Mouse (Mus musculus) midbrain, embryonic 14.5 days (tissue): ENCODE results near the gene Gm5475. TPM values are rescaled to one million over a fixed set of nuclear protein-coding genes. Genes with fewer than 3 reads are reported as not detected.

Source experiments
- ATAC-seq: fragments of 200-750 bp; cut with Nextera tagmentation; 2 replicates; pipeline ENCODE4 v1.8.0; 2017; ENCODE audit warnings: moderate number of reproducible peaks, moderate library complexity; ENCODE audit not compliant: low FRiP score, low TSS enrichment
- DNase-seq: peaks from one replicate; pipeline ENCODE4 v3.0.0-alpha.2; 2015
- H3K27ac ChIP-seq: fragments of 300-500 bp; sonication (generic); replicated peaks from 2 replicates; pipeline ENCODE4 v1.5.1; 2014; ENCODE audit warnings: mild to moderate bottlenecking, low read depth, low read length, moderate library complexity
- H3K27me3 ChIP-seq: fragments of 300-500 bp; sonication (generic); 2 replicates; pipeline ENCODE4 v1.6.1; 2014; ENCODE audit warnings: low read length, control low read depth, mixed read lengths; ENCODE audit not compliant: control insufficient read depth, insufficient read depth
- H3K36me3 ChIP-seq: fragments of 300-500 bp; sonication (generic); 2 replicates; pipeline ENCODE4 v1.6.1; 2014; ENCODE audit warnings: low read length, control low read depth; ENCODE audit not compliant: control insufficient read depth, insufficient read depth
- H3K4me1 ChIP-seq: fragments of 300-500 bp; sonication (generic); 2 replicates; pipeline ENCODE4 v1.6.1; 2014; ENCODE audit warnings: mild to moderate bottlenecking, antibody characterized with exemption, low read length, control low read depth; ENCODE audit not compliant: control insufficient read depth, insufficient read depth
- H3K4me2 ChIP-seq: fragments of 300-500 bp; sonication (generic); 2 replicates; pipeline ENCODE4 v1.6.1; 2014; ENCODE audit warnings: mild to moderate bottlenecking, low read length, moderate library complexity
- H3K4me3 ChIP-seq: fragments of 300-500 bp; sonication (generic); replicated peaks from 2 replicates; pipeline ENCODE4 v1.5.1; 2014; ENCODE audit warnings: low read depth, low read length
- H3K9ac ChIP-seq: fragments of 300-500 bp; sonication (generic); replicated peaks from 2 replicates; pipeline ENCODE4 v1.6.1; 2014; ENCODE audit warnings: mild to moderate bottlenecking, low read length, moderate library complexity
- H3K9me3 ChIP-seq: fragments of 300-500 bp; sonication (generic); 2 replicates; pipeline ENCODE4 v1.6.1; 2016; ENCODE audit warnings: low read length, control low read depth, mixed read lengths; ENCODE audit not compliant: control insufficient read depth
- WGBS: fragments of 180-500 bp; shearing (Covaris S2); extraction: QIAGEN DNeasy Blood & Tissue Kit; methylation state at CpG from one replicate; pipeline ENCODE4 v1.1.7; 2014; 5-methylcytosine and 5-hydroxymethylcytosine counted together
- polyA plus RNA-seq: library from polyadenylated mRNA; unstranded; fragments of >200 nt; fragmentation: Nextera tagmentation; extraction: Ambion mirVana; gene quantifications from 2 replicates; pipeline ENCODE4 v1.2.1, GENCODE M21; 2014

The Gm5475 gene
- polyA plus RNA-seq, 1 experiment from 2014 or later: not detected

DNA sequence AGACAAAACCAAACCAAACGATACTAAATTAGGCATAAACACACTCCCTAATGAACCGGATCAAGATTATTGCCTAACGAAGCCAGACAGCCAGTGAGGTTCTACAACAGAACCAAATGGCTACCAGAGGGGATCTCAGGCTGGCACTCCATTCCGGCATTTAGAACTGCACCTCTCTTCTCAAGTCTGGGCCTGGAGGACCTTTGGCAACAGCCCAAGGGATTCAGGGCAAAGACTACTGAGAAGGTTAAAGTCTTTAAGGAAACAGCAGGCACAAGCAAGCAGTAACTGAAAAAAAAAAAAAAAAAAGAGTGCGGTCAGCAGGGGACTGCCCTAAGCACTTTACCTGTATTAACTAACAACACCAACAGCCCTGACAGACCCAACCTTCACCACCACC is 40.1 kb downstream of the Gm5475 start:
- no peak for ATAC-seq
- H3K4me2 ChIP-seq: no peak overlapping the region

DNA sequence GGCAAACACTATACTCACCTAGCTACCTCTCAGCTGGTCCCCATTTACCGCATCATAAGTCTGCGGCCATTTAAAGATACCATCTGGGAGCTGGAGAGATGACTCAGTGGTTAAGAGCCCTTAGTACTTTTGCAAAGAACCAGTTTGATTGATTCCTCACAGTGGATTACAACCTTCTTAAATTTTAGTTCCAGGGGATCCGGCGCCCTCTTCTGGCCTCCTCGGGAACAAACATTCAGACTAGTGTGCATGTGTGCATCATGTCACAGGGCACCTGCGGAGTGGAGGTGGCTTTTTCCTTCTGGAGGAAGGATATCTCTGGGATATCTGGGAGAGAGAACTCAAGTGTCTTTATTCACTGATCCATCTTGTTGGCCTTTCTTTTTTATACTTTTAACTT is 41.8 kb downstream of the Gm5475 start:
- WGBS: 26% methylated on average over 6 of the region's 6 CpGs
- no peaks in the 10 kb centered on the region for H3K9me3 ChIP-seq
- peaks cover 10% of the 10 kb centered on the region; the same call in 1 of the 2 replicates for H3K4me1 ChIP-seq
- ATAC-seq (no peak), DNase-seq (peak; percentile 77)
- H3K4me3 ChIP-seq: no peak overlapping the region
- H3K4me2 ChIP-seq: no peak overlapping the region
- no peaks in the 10 kb centered on the region for H3K27me3 ChIP-seq
- no peak overlapping the region for H3K27ac ChIP-seq
- no peak overlapping the region for H3K9ac ChIP-seq
- H3K36me3 ChIP-seq: no peaks in the 10 kb centered on the region

More for the DNA sequence above, 40.1 kb downstream of the Gm5475 start:
- Histone ChIP-seq H3K9me3 (no peaks in the 10 kb centered on the region), H3K27me3 (no peaks in the 10 kb centered on the region), H3K4me3 (no peak overlapping the region), H3K4me1 (no peaks in the 10 kb centered on the region), H3K36me3 (no peaks in the 10 kb centered on the region), H3K9ac (no peak overlapping the region), H3K27ac (no peak overlapping the region)
- DNase-seq: no peak
- 79% methylated on average over 5 of the region's 5 CpGs for WGBS

DNA sequence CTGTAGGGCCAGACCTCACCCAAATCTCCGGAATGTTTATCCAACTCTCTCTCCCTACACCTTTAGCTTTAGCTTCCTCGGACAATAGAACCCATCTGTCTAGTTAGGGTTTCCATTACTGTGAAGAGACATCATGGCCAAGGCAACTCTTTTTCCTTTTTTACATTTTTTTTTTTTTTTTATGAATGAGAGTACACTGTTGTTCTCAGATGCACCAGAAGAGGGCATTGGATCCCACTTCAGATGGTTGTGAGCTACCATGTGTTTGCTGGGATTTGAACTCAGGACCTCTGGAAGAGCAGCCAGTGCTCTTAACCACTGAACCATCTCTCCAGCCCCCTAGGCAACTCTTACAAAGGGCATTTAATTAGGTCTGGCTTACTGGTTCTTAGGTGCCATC is 43.5 kb downstream of the Gm5475 start:
- no peak overlapping the region for H3K9ac ChIP-seq
- WGBS: 80% methylated on average over 2 of the region's 2 CpGs
- ATAC-seq (no peak), DNase-seq (no peak)
- H3K9me3 ChIP-seq: no peaks in the 10 kb centered on the region
- no peak overlapping the region for H3K4me3 ChIP-seq
- peaks cover 20% of the 10 kb centered on the region for H3K4me1 ChIP-seq
- H3K27me3 ChIP-seq: no peaks in the 10 kb centered on the region
- no peak overlapping the region for H3K27ac ChIP-seq
- H3K36me3 ChIP-seq: no peaks in the 10 kb centered on the region
- no peak overlapping the region for H3K4me2 ChIP-seq

DNA sequence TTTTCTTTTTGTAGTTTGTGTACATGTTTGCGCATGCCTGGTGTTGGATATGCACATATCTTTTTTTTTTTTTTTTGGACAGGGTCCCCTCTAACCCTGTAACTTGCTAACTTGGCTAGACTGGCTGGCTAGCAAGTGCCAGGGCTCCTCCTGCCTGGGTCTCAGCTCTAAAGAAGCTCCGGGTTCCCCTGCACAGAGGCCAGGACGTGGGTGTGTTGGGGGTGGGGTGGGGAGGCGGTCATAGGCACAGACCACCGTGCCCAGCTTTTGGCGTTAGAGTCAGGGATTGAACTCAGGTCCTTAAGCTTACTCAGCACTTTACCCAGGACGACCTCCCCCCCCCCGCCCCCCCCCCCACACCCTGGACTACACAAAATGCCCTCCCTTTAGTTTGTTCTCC is 45.8 kb downstream of the Gm5475 start:
- H3K27me3 ChIP-seq: no peaks in the 10 kb centered on the region
- H3K9ac ChIP-seq: no peak overlapping the region; the same call in 1 of the 2 replicates
- no peak overlapping the region for H3K27ac ChIP-seq
- H3K4me3 ChIP-seq: peak overlapping the region; percentile 83
- H3K36me3 ChIP-seq: peaks cover 6% of the 10 kb centered on the region
- ATAC-seq (no peak), DNase-seq (no peak)
- H3K9me3 ChIP-seq: no peaks in the 10 kb centered on the region
- WGBS: 37% methylated on average over 8 of the region's 8 CpGs
- H3K4me2 ChIP-seq: peak overlapping the region; percentile 89
- peaks cover 20% of the 10 kb centered on the region for H3K4me1 ChIP-seq

DNA sequence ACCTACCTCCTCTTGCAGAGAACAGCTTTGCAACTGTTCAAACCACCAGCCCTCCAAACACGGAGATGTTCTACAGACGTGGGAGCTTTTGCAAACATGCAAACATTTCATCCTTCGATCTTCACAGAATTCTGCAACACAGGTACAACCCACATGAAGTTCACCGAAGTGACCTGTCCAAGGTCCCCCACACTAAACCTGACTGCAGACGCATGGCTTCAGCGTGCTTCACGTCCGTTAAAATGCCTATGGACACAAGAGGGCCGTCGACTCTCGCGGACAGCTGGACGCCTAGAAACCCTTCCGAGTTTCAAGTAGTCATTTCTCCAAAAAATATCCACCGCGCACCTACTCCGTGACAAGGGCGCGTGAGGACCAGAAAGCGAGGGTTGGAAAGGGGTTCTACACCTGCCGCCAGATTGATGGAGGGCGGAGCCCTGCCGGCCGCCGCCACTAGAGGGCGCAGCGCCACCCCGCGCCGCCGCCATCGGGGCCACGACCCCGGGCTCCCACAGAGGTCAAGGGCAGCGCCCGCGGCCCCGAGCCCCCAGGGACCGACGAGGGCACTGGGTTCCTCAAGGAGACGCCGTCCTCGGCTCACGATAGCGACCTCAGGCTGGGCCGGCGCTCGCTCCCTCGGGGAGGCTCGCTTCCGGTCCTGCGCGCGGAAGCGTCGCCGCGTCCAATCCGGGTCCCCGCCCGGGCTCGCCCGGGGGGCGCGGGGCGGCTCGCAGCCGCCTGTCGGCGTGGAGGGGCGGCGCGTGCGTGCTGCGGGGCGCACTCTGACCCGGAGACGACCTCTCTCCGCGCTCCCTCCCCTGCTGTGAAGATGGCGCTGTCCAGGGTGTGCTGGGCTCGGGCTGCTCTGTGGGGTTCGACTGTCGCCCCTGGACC is 46.6 kb downstream of the Gm5475 start, which contains the start of gene Letmd1:
Letmd1 (plus strand) TSS at position 729 of the 894 bp plus-strand sequence.
- Histone ChIP-seq H3K9me3 (no peaks in the 10 kb centered on the region), H3K4me3 (peak within 1 kb of the TSS; percentile 83), H3K36me3 (peaks cover 14% of the 10 kb centered on the region), H3K27ac (peak within 1 kb of the TSS; percentile 85), H3K4me1 (peaks cover 20% of the 10 kb centered on the region), H3K9ac (peak within 1 kb of the TSS; percentile 86), H3K27me3 (no peaks in the 10 kb centered on the region), H3K4me2 (peak within 1 kb of the TSS; percentile 89)
- ATAC-seq (peak; percentile 93), DNase-seq (peak; percentile 96)
- 2% methylated on average over 76 of the region's 84 CpGs for WGBS

DNA sequence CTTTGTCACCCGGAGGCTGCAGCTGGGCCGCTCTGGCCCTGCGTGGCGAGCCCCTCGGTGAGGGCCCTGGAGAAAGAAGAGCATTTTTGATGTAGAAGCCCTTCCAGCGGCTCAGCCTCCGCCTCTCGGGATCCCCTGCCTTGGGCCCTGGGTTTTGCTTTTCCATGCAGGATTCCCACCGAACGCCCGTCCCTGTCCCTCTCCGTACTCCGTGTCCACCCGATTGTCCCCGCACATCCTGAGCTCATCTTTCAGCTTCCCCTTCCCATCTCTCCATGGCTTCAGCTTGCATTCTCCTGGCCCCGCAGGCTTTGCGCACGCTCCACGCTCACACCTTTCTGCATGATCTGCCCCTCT is 47.2 kb downstream of the Gm5475 start:
- no peak for DNase-seq
- ATAC-seq: peak; percentile 22; the same call in 1 of the 2 replicates

DNA sequence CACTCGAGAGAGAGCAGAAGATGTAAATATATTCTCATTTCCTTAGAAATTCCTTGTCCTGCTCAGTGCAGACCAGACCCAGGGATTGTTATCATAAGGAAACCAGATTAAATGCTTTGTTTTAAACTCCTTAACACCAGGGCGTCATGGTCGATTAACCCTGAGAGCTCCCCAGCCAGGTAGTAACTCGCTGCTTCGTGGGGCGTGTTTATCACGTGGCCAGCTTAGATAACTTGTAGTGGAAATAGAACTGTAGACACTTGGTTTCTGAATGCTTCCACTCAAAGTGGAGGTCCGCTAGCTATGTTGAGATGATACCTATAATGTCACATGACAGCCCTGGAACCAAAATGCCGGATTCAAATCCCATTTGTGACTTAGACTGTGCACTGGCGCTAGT is 48.1 kb downstream of the Gm5475 start:
- Histone ChIP-seq H3K27me3 (no peaks in the 10 kb centered on the region), H3K4me2 (peak overlapping the region; percentile 89), H3K4me3 (peak overlapping the region; percentile 83), H3K27ac (no peak overlapping the region), H3K9ac (peak overlapping the region; percentile 86; the same call in 1 of the 2 replicates), H3K36me3 (peaks cover 27% of the 10 kb centered on the region), H3K4me1 (peaks cover 20% of the 10 kb centered on the region), H3K9me3 (no peaks in the 10 kb centered on the region)
- 63% methylated on average over 10 of the region's 10 CpGs for WGBS
- no peak for DNase-seq
- ATAC-seq: no peak

More for the DNA sequence above, 47.2 kb downstream of the Gm5475 start:
- peak overlapping the region; percentile 86 for H3K9ac ChIP-seq
- H3K36me3 ChIP-seq: peaks cover 20% of the 10 kb centered on the region
- H3K4me2 ChIP-seq: peak overlapping the region; percentile 89
- H3K27ac ChIP-seq: peak overlapping the region; percentile 85
- WGBS: 0% methylated on average over 19 of the region's 19 CpGs
- H3K27me3 ChIP-seq: no peaks in the 10 kb centered on the region
- peak overlapping the region; percentile 83 for H3K4me3 ChIP-seq
- H3K4me1 ChIP-seq: peaks cover 20% of the 10 kb centered on the region
- no peaks in the 10 kb centered on the region for H3K9me3 ChIP-seq

DNA sequence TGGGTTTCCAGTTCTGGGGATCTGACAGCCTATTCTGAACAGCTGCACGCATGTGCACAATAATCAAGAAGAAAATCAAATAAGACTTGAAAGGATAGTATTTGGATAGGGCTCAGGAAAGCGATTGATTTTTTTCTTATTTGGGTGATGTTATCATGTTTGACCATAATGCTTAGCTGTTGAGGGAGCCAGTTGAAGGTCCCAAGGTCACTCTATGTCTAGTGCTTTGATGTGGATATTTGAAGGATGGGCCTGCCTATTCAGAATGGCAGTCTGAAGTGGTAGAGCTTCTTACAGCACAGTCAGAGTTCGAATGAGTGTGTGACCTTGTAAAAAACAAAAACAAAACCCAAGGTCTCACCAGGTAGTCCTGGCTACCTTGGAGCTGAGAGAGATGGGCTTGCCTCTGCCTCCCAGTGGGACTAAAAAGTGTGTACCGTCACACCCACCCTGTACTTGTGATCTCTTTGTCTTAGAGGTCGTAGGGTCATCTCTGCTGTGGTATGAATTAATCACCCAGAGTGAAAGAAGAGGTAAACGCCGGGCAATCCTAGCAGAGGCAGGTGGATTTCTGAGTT is 52.1 kb downstream of the Gm5475 start:
- peaks cover 66% of the 10 kb centered on the region for H3K36me3 ChIP-seq
- DNase-seq (no peak), ATAC-seq (no peak)
- WGBS: 85% methylated on average over 7 of the region's 7 CpGs
- H3K4me2 ChIP-seq: no peak overlapping the region
- H3K27me3 ChIP-seq: no peaks in the 10 kb centered on the region
- H3K4me3 ChIP-seq: no peak overlapping the region
- H3K9me3 ChIP-seq: no peaks in the 10 kb centered on the region
- H3K27ac ChIP-seq: no peak overlapping the region
- H3K9ac ChIP-seq: no peak overlapping the region
- peaks cover 10% of the 10 kb centered on the region for H3K4me1 ChIP-seq
